Mouse (Mus musculus) CH12.LX (cell line): ENCODE measurements at regions not wholly inside any gene's neighbourhood (a gene's known extent, or its start where the extent isn't known, plus 50 kb on each side); places are given as distances from the start of the nearest gene placed in this dataset.

Source experiments
- DNase-seq: peaks from one replicate; pipeline ENCODE4 v3.0.0-alpha.2; 2013; ENCODE audit errors: extremely low read depth
- H3K27ac ChIP-seq: 2 replicates; pipeline ENCODE4 v1.5.1; 2012; ENCODE audit warnings: low read depth, mild to moderate bottlenecking, control low read depth, moderate library complexity; ENCODE audit not compliant: insufficient read depth
- H3K27me3 ChIP-seq: replicated peaks from 2 replicates; pipeline ENCODE3; 2012; ENCODE audit warnings: inconsistent platforms
- H3K36me3 ChIP-seq, 2 experiments: replicated peaks in 1 of 2; 2 replicates each; pipeline versions ENCODE3 to v1.6.1; 2012; ENCODE audit warnings: inconsistent platforms in 1 of 2, low read length in 1 of 2, mild to moderate bottlenecking in 1 of 2, mixed read lengths in 1 of 2, moderate library complexity in 1 of 2; ENCODE audit not compliant: control insufficient read depth in 1 of 2, insufficient read depth in 1 of 2
- H3K4me1 ChIP-seq, 2 experiments: 2 replicates each; pipeline ENCODE4 v1.6.1; 2012; ENCODE audit warnings: inconsistent platforms in 1 of 2, moderate library complexity in 1 of 2; ENCODE audit not compliant: insufficient read depth in 2 of 2, control insufficient read depth in 1 of 2
- H3K4me2 ChIP-seq: 2 replicates; pipeline ENCODE4 v1.6.1; 2012; ENCODE audit warnings: low read depth, mild to moderate bottlenecking, control low read depth; ENCODE audit not compliant: poor library complexity, insufficient read depth, severe bottlenecking
- H3K4me3 ChIP-seq, 3 experiments: fragments of 150-350 bp in 1 of 3; sonication (generic) in 1 of 3; replicated peaks in 1 of 3; 2 replicates each; pipeline versions ENCODE3 to v1.5.1; 2011 to 2012; ENCODE audit warnings: low read depth in 2 of 3, low read length in 2 of 3, mild to moderate bottlenecking in 2 of 3, moderate library complexity in 2 of 3, control low read depth in 1 of 3, improper control_type of control experiment in 1 of 3, inconsistent platforms in 1 of 3, mixed read lengths in 1 of 3; ENCODE audit not compliant: poor library complexity in 1 of 3
- H3K79me2 ChIP-seq: replicated peaks from 2 replicates; pipeline ENCODE4 v1.6.1; 2012; ENCODE audit warnings: mild to moderate bottlenecking, moderate library complexity; ENCODE audit not compliant: control insufficient read depth, poor library complexity, insufficient read depth, severe bottlenecking; ENCODE audit errors: extremely low read depth
- H3K9ac ChIP-seq: 2 replicates; pipeline ENCODE4 v1.6.1; 2012; ENCODE audit warnings: low read depth, mild to moderate bottlenecking, control low read depth, moderate library complexity; ENCODE audit not compliant: insufficient read depth
- H3K9me3 ChIP-seq: replicated peaks from 2 replicates; pipeline ENCODE3; 2012; ENCODE audit warnings: low read length, inconsistent platforms, mixed read lengths
- BHLHE40 ChIP-seq: IDR thresholded peaks from 2 replicates; pipeline ENCODE4 v1.6.1; 2011; ENCODE audit warnings: mild to moderate bottlenecking, low read depth, low read length, improper control_type of control experiment
- CHD1 ChIP-seq: IDR thresholded peaks from 2 replicates; pipeline ENCODE4 v1.6.1; 2012; ENCODE audit warnings: low read depth, low read length, improper control_type of control experiment, inconsistent platforms
- CHD2 ChIP-seq: IDR thresholded peaks from 2 replicates; pipeline ENCODE4 v1.6.1; 2011; ENCODE audit warnings: low read length, improper control_type of control experiment
- ELF1 ChIP-seq: IDR thresholded peaks from 2 replicates; pipeline ENCODE4 v1.6.1; 2014; ENCODE audit warnings: low read depth, mild to moderate bottlenecking, inconsistent platforms, low read length, improper control_type of control experiment
- EP300 ChIP-seq: IDR thresholded peaks from 2 replicates; pipeline ENCODE4 v1.6.1; 2011; ENCODE audit warnings: low read length, improper control_type of control experiment
- IRF4 ChIP-seq: IDR thresholded peaks from 2 replicates; pipeline ENCODE4 v1.6.1; 2014; ENCODE audit warnings: low read depth, mild to moderate bottlenecking, inconsistent platforms, low read length, improper control_type of control experiment
- JUN ChIP-seq: IDR thresholded peaks from 2 replicates; pipeline ENCODE4 v1.6.1; 2011; ENCODE audit warnings: low read depth, mild to moderate bottlenecking, low read length, improper control_type of control experiment, moderate library complexity; ENCODE audit not compliant: insufficient read depth
- JUND ChIP-seq: conservative IDR thresholded peaks from 2 replicates; pipeline ENCODE4 v1.6.1; 2011; ENCODE audit warnings: low read depth, low read length, improper control_type of control experiment
- KAT2A ChIP-seq: IDR thresholded peaks from 2 replicates; pipeline ENCODE4 v1.6.1; 2012; ENCODE audit warnings: low read length, improper control_type of control experiment, inconsistent platforms; ENCODE audit not compliant: insufficient replicate concordance
- MAX ChIP-seq: IDR thresholded peaks from 2 replicates; pipeline ENCODE4 v1.6.1; 2011; ENCODE audit warnings: low read length, improper control_type of control experiment
- MAZ ChIP-seq: IDR thresholded peaks from 2 replicates; pipeline ENCODE4 v1.6.1; 2012; ENCODE audit warnings: low read depth, mild to moderate bottlenecking, inconsistent platforms, low read length, improper control_type of control experiment, moderate library complexity
- NELFE ChIP-seq: IDR thresholded peaks from 2 replicates; pipeline ENCODE4 v1.6.1; 2011; ENCODE audit warnings: low read depth, low read length, improper control_type of control experiment
- NRF1 ChIP-seq: IDR thresholded peaks from 2 replicates; pipeline ENCODE4 v1.6.1; 2014; ENCODE audit warnings: low read depth, mild to moderate bottlenecking, inconsistent platforms, low read length, improper control_type of control experiment, moderate library complexity
- PAX5 ChIP-seq: IDR thresholded peaks from 2 replicates; pipeline ENCODE4 v1.6.1; 2012; ENCODE audit warnings: low read length, inconsistent platforms, mixed read lengths
- POLR2A ChIP-seq: IDR thresholded peaks from 2 replicates; pipeline ENCODE4 v1.6.1; 2011; ENCODE audit warnings: low read depth, mild to moderate bottlenecking, improper control_type of control experiment, low read length
- RAD21 ChIP-seq: IDR thresholded peaks from 2 replicates; pipeline ENCODE4 v1.6.1; 2011; ENCODE audit warnings: low read depth, mild to moderate bottlenecking, low read length, improper control_type of control experiment, moderate library complexity
- TBP ChIP-seq: conservative IDR thresholded peaks from 2 replicates; pipeline ENCODE4 v1.6.1; 2011; ENCODE audit warnings: low read depth, low read length, improper control_type of control experiment
- USF2 ChIP-seq: conservative IDR thresholded peaks from 2 replicates; pipeline ENCODE4 v1.6.1; 2011; ENCODE audit warnings: low read depth, low read length, improper control_type of control experiment
- ZKSCAN1 ChIP-seq: IDR thresholded peaks from 2 replicates; pipeline ENCODE4 v1.6.1; 2012; ENCODE audit warnings: low read depth, inconsistent platforms, low read length, improper control_type of control experiment, borderline replicate concordance
- ZMIZ1 ChIP-seq: IDR thresholded peaks from 2 replicates; pipeline ENCODE4 v1.6.1; 2012; ENCODE audit warnings: low read depth, mild to moderate bottlenecking, inconsistent platforms, low read length, improper control_type of control experiment
- ZNF384 ChIP-seq: IDR thresholded peaks from 2 replicates; pipeline ENCODE4 v1.6.1; 2012; ENCODE audit warnings: low read depth, low read length, improper control_type of control experiment, inconsistent platforms
- dilution Hi-C: fragments of 300-500 bp; cut with MboI; formaldehyde crosslinking; loops from 2 replicates; pipeline ENCODE4 v1.14.3; 2020; ENCODE audit warnings: low sequenced_read_pairs; ENCODE audit not compliant: extremely low pct_unique_long_range_greater_than_20kb, extremely low pct_ligation_motif_present
- in situ Hi-C: fragments of 300-500 bp; cut with MboI; formaldehyde crosslinking; loops from 3 replicates; pipeline ENCODE4 v1.14.3; 2019; ENCODE audit warnings: low sequenced_read_pairs, low pct_ligation_motif_present, low pct_unique_long_range_greater_than_20kb, mixed read lengths

DNA sequence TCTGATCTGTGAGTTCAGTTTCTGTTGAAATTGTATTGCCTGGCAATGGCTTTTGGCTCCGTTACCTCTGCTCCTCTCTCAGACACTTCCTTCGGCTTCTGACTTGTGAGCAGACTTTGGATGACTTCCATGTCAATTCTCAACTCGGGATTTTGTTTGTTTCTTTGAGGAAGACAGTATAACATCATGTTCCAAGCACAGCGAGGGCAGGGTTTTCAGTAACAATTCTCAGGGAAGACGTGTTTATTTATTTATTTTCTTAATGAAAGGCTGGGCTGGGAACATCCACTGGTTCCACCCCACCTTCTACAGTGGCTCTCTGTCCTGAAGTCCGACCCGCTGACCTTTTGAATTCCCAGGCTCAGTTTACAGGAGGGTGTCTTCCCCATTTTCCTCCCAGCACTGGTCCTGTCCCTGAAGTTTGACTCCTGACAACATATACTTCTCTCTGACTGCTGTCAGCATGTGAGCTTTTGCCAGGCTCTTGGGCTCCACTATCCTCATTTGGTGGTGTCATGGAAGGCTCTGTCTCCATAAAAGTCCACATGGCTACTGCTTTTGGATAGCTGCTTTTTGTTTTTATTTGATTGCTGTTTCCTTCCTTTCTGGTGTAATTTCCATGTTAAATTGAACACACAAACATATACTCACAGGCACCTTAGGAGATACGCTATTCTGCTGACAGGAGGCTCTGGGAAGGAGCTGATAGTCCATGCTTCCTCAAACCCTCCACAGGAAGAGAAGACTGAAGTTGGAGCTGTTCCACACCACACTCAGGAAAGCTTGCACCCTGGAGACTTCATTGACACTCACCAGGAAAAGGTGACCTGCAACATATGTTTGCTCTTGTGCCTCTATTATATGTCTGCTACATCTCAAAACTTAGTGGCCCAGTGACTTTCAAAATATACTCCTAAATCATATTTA is 624.9 kb upstream of the Igfbp3 start:
- H3K27me3 ChIP-seq = no peaks in the 10 kb centered on the region
- dilution Hi-C loops (no loop called here), in situ Hi-C loops (no loop called here)
- DNase-seq = no peak
- H3K9me3 ChIP-seq = peaks cover 34% of the 10 kb centered on the region
- no peaks in the 10 kb centered on the region for H3K36me3 ChIP-seq
- TF ChIP-seq CHD2 (no peak), JUN (no peak), IRF4 (no peak), ZMIZ1 (no peak), RAD21 (no peak), BHLHE40 (no peak), NRF1 (no peak), EP300 (no peak)
- H3K79me2 ChIP-seq = no peaks in the 10 kb centered on the region
- H3K4me2 ChIP-seq = no peak overlapping the region
- no peaks in the 10 kb centered on the region for H3K4me1 ChIP-seq
- no peak overlapping the region for H3K4me3 ChIP-seq
- no peak overlapping the region for H3K27ac ChIP-seq
- no peak overlapping the region for H3K9ac ChIP-seq

DNA sequence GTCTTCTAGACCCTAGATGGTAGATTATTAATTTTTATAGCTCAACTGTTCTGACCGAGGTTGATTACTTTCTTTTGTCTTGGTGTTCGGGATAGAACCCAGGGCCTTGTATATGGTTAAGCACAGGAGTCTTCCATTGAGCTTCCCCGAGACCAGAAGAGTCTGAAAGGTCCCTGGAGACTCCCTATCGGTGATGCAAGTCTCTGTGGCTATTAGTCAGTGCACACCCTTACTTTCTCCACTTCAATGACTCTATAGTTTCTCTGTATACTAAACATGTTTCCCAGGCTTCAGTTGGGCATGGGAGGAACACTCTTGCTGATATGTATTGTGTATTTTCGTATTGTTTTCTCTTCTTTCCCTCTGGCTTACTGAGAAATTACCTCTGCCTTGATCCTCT is 623.8 kb upstream of the Igfbp3 start:
- Histone ChIP-seq H3K36me3 (no peaks in the 10 kb centered on the region), H3K4me1 (no peaks in the 10 kb centered on the region), H3K79me2 (no peaks in the 10 kb centered on the region), H3K9ac (no peak overlapping the region), H3K27ac (no peak overlapping the region), H3K4me3 (no peak overlapping the region), H3K27me3 (no peaks in the 10 kb centered on the region), H3K4me2 (no peak overlapping the region), H3K9me3 (peaks cover 41% of the 10 kb centered on the region)
- dilution Hi-C loops = no loop called here
- TF ChIP-seq USF2 (no peak), ELF1 (no peak), TBP (no peak), MAX (no peak), CHD1 (no peak), ZKSCAN1 (no peak), EP300 (no peak), ZNF384 (no peak), POLR2A (no peak), PAX5 (no peak), MAZ (no peak), JUND (no peak), KAT2A (no peak), NELFE (no peak)
- DNase-seq = no peak
- in situ Hi-C loops = no loop called here
